Mouse (Mus musculus) 416B (cell line): Measurements from ENCODE around the gene Cnot6.

Experiments
- DNase-seq: peaks from one replicate; pipeline ENCODE4 v3.0.0; 2011; ENCODE audit warnings: low read depth

Gene Cnot6

GRCm38 (mm10) chr11:49654651-49655050 lies 57.9 kb downstream of the Cnot6 start:
- no peak for DNase-seq

- DNase-seq: no peak
Measured at GRCm38 (mm10) chr11:49653079-49653408, 59.5 kb downstream of the Cnot6 start.

- DNase-seq: peak; percentile 82
Measured at GRCm38 (mm10) chr11:49652401-49653078, 60.0 kb downstream of the Cnot6 start.

GRCm38 (mm10) chr11:49651762-49652322 lies 60.7 kb downstream of the Cnot6 start:
- no peak for DNase-seq

GRCm38 (mm10) chr11:49650994-49651761 lies 61.3 kb downstream of the Cnot6 start:
- DNase-seq: peak; percentile 78

- peak; percentile 75 for DNase-seq
Measured at GRCm38 (mm10) chr11:49650113-49650993, 62.2 kb downstream of the Cnot6 start.

- no peak for DNase-seq
Measured at GRCm38 (mm10) chr11:49645677-49646076, 66.8 kb downstream of the Cnot6 start.

GRCm38 (mm10) chr11:49636449-49636848 lies 76.1 kb downstream of the Cnot6 start:
- DNase-seq: no peak

GRCm38 (mm10) chr11:49635671-49636070 lies 76.9 kb downstream of the Cnot6 start:
- DNase-seq: no peak

GRCm38 (mm10) chr11:49634101-49634500 lies 78.4 kb downstream of the Cnot6 start:
- no peak for DNase-seq

- DNase-seq: no peak
Measured at GRCm38 (mm10) chr11:49632256-49632655, 80.3 kb downstream of the Cnot6 start.

- DNase-seq: peak; percentile 54
Measured at GRCm38 (mm10) chr11:49631154-49631553, 81.4 kb downstream of the Cnot6 start.

GRCm38 (mm10) chr11:49626748-49627147 lies 85.8 kb downstream of the Cnot6 start:
- DNase-seq: no peak

GRCm38 (mm10) chr11:49625863-49626262 lies 86.7 kb downstream of the Cnot6 start:
- no peak for DNase-seq

GRCm38 (mm10) chr11:49624156-49624555 lies 88.4 kb downstream of the Cnot6 start:
- peak; percentile 70 for DNase-seq

GRCm38 (mm10) chr11:49621953-49622352 lies 90.6 kb downstream of the Cnot6 start:
- no peak for DNase-seq
